Mouse (Mus musculus): ENCODE data around the gene Sorcs2. TPM values are rescaled to one million over a fixed set of nuclear protein-coding genes. Genes with fewer than 3 reads are reported as not detected.

Gene Sorcs2
- total and polyA plus RNA-seq, 2 experiments, result 0.09 to 0.12 TPM

DNA sequence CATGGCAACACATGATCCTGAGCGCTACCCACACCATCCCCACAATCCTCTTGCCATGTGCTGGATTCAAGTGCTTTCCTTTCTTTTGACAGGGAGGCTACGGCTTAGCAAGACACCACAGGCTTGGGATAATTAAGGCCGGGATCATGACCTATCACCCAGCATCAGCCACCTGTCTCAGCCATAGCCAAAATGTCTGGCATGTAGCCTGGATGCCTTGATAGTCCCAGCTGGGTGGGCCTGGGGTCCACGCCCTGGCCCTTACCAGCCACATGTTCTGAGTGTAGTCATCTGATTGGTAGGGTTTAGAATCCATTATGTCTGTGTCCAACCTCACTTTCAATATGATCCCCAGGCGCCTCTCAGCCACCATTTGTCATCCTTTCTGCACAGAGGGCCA lies 218.2 kb downstream of the Sorcs2 start:
- no peak for DNase-seq (ENCODE audit: extremely low read depth, low read depth, low spot score)
- Histone ChIP-seq H3K36me3 (ENCODE audit: control insufficient read depth, insufficient read depth, low read length) (no peaks in the 10 kb centered on the region), H3K27ac (replicated peaks; ENCODE audit: insufficient read depth, low read depth, low read length) (no peak overlapping the region), H3K27me3 (ENCODE audit: control insufficient read depth, insufficient read depth, low read length) (no peaks in the 10 kb centered on the region), H3K9ac (ENCODE audit: low read depth, low read length) (no peak overlapping the region), H3K79me2 (ENCODE audit: control insufficient read depth, insufficient read depth, low read length) (no peaks in the 10 kb centered on the region), H3K4me1 (ENCODE audit: control insufficient read depth, insufficient read depth, low read length) (peaks cover 8% of the 10 kb centered on the region), H3K4me3 (ENCODE audit: insufficient read depth, low read depth, low read length) (no peak overlapping the region)
- WGBS, result 95% methylated on average over 5 of the region's 5 CpGs
- TF ChIP-seq POLR2A (IDR thresholded peaks at IDR 0.05; ENCODE audit: extremely low read depth, insufficient read depth, low read length) (no peak), CTCF (IDR thresholded peaks at IDR 0.05; ENCODE audit: low read depth, low read length) (no peak)

DNA sequence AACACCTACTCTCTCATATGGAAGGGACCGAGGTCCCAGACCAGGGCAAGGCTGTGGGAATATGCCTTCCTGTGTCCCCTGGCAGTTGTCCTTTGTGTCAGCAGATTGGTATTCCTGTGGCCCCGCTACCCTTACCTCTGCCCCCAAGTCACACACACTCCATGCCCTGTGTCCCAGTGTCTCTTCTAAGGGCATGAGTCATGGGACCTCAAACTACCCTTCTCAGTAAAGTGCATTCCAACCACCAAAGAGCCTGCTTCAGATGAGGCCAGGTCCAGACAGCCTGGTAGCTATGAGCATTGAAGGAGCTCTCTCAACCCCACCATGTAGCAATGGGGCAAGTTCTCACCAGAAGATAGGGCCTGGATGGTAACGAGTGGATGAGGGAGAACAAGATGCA lies 219.2 kb downstream of the Sorcs2 start:
- 95% methylated on average over 3 of the region's 3 CpGs for whole genome bisulfite sequencing
- DNase-seq (ENCODE audit: extremely low read depth, low read depth, low spot score), result no peak
- TF ChIP-seq CTCF (IDR thresholded peaks at IDR 0.05; ENCODE audit: low read depth, low read length) (no peak), POLR2A (IDR thresholded peaks at IDR 0.05; ENCODE audit: extremely low read depth, insufficient read depth, low read length) (no peak)

DNA sequence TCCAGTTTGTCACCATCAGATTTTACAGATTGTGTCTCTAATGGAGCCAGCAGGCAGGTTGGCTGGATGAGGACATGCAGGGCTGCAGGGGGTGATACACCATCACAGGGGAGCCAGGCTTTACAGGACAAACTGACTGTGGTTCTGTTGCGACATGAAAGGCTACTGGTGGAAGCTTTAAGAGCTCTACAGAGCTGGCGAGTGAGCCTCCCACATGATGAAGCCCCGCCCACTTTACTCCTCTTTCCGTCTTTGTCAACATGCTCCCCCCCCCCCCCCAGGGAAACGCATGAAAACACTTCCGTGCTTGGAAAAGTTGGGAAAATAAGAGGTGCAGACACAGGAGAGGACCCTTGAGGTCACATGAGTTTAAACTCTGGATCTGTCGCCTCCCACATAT lies 219.7 kb downstream of the Sorcs2 start:
- no peak overlapping the region for H3K4me3 ChIP-seq (ENCODE audit: insufficient read depth, low read depth, low read length)
- WGBS, result 53% methylated on average over 7 of the region's 7 CpGs
- H3K4me1 ChIP-seq (ENCODE audit: control insufficient read depth, insufficient read depth, low read length), result peaks cover 8% of the 10 kb centered on the region
- no peak for TF ChIP-seq POLR2A (IDR thresholded peaks at IDR 0.05; ENCODE audit: extremely low read depth, insufficient read depth, low read length)
- TF ChIP-seq CTCF (IDR thresholded peaks at IDR 0.05; ENCODE audit: low read depth, low read length), result no peak
- no peaks in the 10 kb centered on the region for H3K79me2 ChIP-seq (ENCODE audit: control insufficient read depth, insufficient read depth, low read length)
- no peak overlapping the region for H3K27ac ChIP-seq (replicated peaks; ENCODE audit: insufficient read depth, low read depth, low read length)
- no peak overlapping the region for H3K9ac ChIP-seq (ENCODE audit: low read depth, low read length)
- H3K27me3 ChIP-seq (ENCODE audit: control insufficient read depth, insufficient read depth, low read length), result no peaks in the 10 kb centered on the region
- no peak for DNase-seq (ENCODE audit: extremely low read depth, low read depth, low spot score)
- no peaks in the 10 kb centered on the region for H3K36me3 ChIP-seq (ENCODE audit: control insufficient read depth, insufficient read depth, low read length)

More for the DNA sequence above, 219.2 kb downstream of the Sorcs2 start:
- Histone ChIP-seq H3K27ac (replicated peaks; ENCODE audit: insufficient read depth, low read depth, low read length) (no peak overlapping the region), H3K79me2 (ENCODE audit: control insufficient read depth, insufficient read depth, low read length) (no peaks in the 10 kb centered on the region), H3K27me3 (ENCODE audit: control insufficient read depth, insufficient read depth, low read length) (no peaks in the 10 kb centered on the region), H3K4me3 (ENCODE audit: insufficient read depth, low read depth, low read length) (no peak overlapping the region), H3K4me1 (ENCODE audit: control insufficient read depth, insufficient read depth, low read length) (peaks cover 8% of the 10 kb centered on the region), H3K36me3 (ENCODE audit: control insufficient read depth, insufficient read depth, low read length) (no peaks in the 10 kb centered on the region), H3K9ac (ENCODE audit: low read depth, low read length) (no peak overlapping the region)

DNA sequence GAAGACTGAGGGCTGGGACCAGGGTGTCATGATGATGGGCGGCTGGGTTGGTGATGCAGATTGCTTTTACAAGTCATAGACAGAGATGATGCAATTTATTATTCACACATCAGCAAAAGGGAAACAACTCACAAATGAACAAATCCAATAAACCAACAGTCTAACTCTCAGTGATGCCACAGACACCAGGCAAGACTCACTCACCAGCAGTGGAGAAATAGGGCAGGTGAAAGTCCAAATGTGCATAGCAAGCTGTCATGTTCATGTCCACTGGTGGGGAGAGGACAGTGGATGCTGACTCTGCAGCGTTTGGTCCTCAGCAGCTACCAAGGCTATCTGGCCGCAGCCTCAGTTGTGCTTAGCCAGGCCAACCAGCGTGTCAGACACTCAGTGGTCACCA lies 221.1 kb downstream of the Sorcs2 start:
- WGBS, result 35% methylated on average over 4 of the region's 4 CpGs
- no peak overlapping the region for H3K4me3 ChIP-seq (ENCODE audit: insufficient read depth, low read depth, low read length)
- no peak for TF ChIP-seq POLR2A (IDR thresholded peaks at IDR 0.05; ENCODE audit: extremely low read depth, insufficient read depth, low read length)
- no peak for TF ChIP-seq CTCF (IDR thresholded peaks at IDR 0.05; ENCODE audit: low read depth, low read length)
- no peak overlapping the region; the same call in 1 of the 2 replicates for H3K9ac ChIP-seq (ENCODE audit: low read depth, low read length)
- peak; percentile 91 for DNase-seq (ENCODE audit: extremely low read depth, low read depth, low spot score)
- H3K79me2 ChIP-seq (ENCODE audit: control insufficient read depth, insufficient read depth, low read length), result no peaks in the 10 kb centered on the region
- H3K36me3 ChIP-seq (ENCODE audit: control insufficient read depth, insufficient read depth, low read length), result no peaks in the 10 kb centered on the region
- H3K27ac ChIP-seq (replicated peaks; ENCODE audit: insufficient read depth, low read depth, low read length), result peak overlapping the region; percentile 71
- peaks cover 8% of the 10 kb centered on the region for H3K4me1 ChIP-seq (ENCODE audit: control insufficient read depth, insufficient read depth, low read length)
- no peaks in the 10 kb centered on the region for H3K27me3 ChIP-seq (ENCODE audit: control insufficient read depth, insufficient read depth, low read length)

DNA sequence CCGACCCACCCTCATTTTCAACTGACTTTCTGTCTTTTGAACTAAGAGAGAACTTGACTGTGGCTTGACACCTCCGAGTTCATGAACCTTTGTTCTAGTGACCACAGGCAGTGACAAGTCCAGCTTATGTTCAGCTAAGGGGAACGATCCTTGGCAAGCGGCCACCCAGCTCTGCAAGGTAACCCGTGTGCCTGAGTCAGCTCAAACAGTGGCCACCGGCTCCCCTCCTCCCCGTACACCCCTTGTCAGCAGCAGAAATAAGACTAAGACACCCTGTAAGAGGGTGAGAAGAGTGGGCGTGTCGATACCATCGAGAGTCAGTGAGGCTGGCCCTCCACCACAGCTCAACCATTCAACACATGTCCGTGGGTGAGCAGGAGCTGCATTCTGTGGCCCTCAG lies 221.5 kb downstream of the Sorcs2 start:
- peak overlapping the region; percentile 71 for H3K27ac ChIP-seq (replicated peaks; ENCODE audit: insufficient read depth, low read depth, low read length)
- no peak overlapping the region for H3K9ac ChIP-seq (ENCODE audit: low read depth, low read length)
- H3K79me2 ChIP-seq (ENCODE audit: control insufficient read depth, insufficient read depth, low read length), result no peaks in the 10 kb centered on the region
- H3K36me3 ChIP-seq (ENCODE audit: control insufficient read depth, insufficient read depth, low read length), result no peaks in the 10 kb centered on the region
- TF ChIP-seq CTCF (IDR thresholded peaks at IDR 0.05; ENCODE audit: low read depth, low read length), result no peak
- no peak for TF ChIP-seq POLR2A (IDR thresholded peaks at IDR 0.05; ENCODE audit: extremely low read depth, insufficient read depth, low read length)
- H3K27me3 ChIP-seq (ENCODE audit: control insufficient read depth, insufficient read depth, low read length), result no peaks in the 10 kb centered on the region
- 44% methylated on average over 11 of the region's 11 CpGs for WGBS
- H3K4me1 ChIP-seq (ENCODE audit: control insufficient read depth, insufficient read depth, low read length), result peaks cover 8% of the 10 kb centered on the region
- H3K4me3 ChIP-seq (ENCODE audit: insufficient read depth, low read depth, low read length), result no peak overlapping the region
- peak; percentile 91 for DNase-seq (ENCODE audit: extremely low read depth, low read depth, low spot score)

DNA sequence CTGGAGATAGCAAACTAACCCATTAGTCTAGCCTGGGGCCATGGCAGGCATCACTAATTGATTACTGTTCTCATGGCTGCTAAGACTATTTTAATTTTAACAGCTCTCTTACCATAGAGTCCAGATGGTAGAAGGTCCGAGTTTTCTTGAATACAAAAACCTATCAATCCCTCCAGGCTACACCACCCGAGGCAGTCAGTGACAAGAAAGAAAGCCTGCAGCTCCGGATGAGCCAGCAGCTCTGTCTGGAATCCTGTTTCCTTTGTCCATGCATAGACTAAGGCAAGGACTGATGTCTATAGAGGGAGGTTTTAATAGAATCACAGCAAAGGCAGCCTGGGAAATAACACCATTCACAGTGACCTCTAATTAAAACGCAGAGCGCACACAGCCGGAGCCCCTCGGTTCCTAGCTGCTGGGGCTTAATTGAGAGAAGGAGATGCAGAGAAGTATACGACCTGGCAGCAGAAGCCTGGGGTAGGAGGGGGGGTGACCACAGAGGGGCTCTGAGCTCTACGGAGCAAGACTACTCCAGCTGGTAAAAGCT lies 223.3 kb downstream of the Sorcs2 start:
- Histone ChIP-seq H3K27ac (replicated peaks; ENCODE audit: insufficient read depth, low read depth, low read length) (no peak overlapping the region), H3K9ac (ENCODE audit: low read depth, low read length) (no peak overlapping the region), H3K4me1 (ENCODE audit: control insufficient read depth, insufficient read depth, low read length) (peaks cover 22% of the 10 kb centered on the region), H3K4me3 (ENCODE audit: insufficient read depth, low read depth, low read length) (no peak overlapping the region), H3K79me2 (ENCODE audit: control insufficient read depth, insufficient read depth, low read length) (no peaks in the 10 kb centered on the region), H3K36me3 (ENCODE audit: control insufficient read depth, insufficient read depth, low read length) (no peaks in the 10 kb centered on the region), H3K27me3 (ENCODE audit: control insufficient read depth, insufficient read depth, low read length) (no peaks in the 10 kb centered on the region)
- 88% methylated on average over 9 of the region's 9 CpGs for WGBS
- TF ChIP-seq CTCF (IDR thresholded peaks at IDR 0.05; ENCODE audit: low read depth, low read length) (no peak), POLR2A (IDR thresholded peaks at IDR 0.05; ENCODE audit: extremely low read depth, insufficient read depth, low read length) (no peak)
- no peak for DNase-seq (ENCODE audit: extremely low read depth, low read depth, low spot score)

All from liver, adult 2 months (tissue).